Mouse (Mus musculus) right cerebral cortex, adult 18-20 months (tissue): Measurements from ENCODE around the gene Olfr70.
A peak's percentile ranks its signal among the peaks of the same experiment; 100 is the strongest.

Source experiments
- DNase-seq: peaks from one replicate; pipeline ENCODE4 v3.0.0; 2022; ENCODE audit warnings: mixed read lengths

Olfr70 gene

GRCm38 (mm10) chr4:43709869-43710268 is 9.3 kb upstream of the Olfr70 start, which contains the start of gene Olfr71:
Gene Olfr71 (minus strand): TSS chr4:43710255.
- DNase-seq = no peak

- no peak for DNase-seq
These were observed 5.4 kb upstream of the Olfr70 start for GRCm38 (mm10) chr4:43705991-43706390.

DNA sequence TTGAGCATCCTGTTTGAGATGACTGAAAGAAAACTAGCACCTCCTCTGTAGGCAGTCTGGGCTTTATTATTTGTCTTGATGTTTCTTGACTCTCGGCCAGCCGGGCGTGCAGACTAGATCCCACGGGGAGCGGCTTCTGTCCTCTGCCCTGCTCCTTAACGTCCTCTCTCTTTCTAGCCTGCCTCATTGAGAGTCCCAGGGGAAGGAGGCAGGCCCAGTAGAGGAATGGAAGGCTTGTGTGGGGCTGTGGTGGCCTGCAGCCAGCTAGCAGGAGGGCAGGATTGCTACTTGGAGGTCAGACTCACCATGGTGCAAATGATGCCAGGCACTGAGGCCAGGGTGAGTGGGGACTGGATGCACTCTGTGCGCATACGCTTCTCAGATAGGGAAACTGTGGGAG is 3.2 kb upstream of the Olfr70 start:
- no peak for DNase-seq

DNA sequence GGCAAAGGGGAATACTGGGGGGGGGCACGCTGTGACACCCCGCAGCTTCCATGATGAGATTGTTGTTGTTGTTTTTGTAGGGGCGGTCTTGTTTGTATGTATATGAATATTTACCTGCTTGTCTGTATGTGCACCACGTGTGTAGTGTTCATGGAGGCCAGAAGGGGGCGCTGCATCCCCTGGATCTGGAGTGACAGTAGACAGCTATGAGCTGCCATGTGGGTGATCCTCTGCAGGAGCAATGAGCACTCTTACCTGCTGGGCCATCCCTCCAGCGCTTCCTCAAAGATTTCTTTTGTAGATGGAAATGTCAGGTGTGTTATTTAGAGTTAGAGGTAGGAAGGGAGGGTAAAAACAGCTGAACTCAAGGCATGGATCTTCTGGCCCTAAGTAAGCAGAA is 2.8 kb upstream of the Olfr70 start:
- no peak for DNase-seq

GRCm38 (mm10) chr4:43696561-43696960 is 4.0 kb downstream of the Olfr70 start:
- DNase-seq = no peak

DNA sequence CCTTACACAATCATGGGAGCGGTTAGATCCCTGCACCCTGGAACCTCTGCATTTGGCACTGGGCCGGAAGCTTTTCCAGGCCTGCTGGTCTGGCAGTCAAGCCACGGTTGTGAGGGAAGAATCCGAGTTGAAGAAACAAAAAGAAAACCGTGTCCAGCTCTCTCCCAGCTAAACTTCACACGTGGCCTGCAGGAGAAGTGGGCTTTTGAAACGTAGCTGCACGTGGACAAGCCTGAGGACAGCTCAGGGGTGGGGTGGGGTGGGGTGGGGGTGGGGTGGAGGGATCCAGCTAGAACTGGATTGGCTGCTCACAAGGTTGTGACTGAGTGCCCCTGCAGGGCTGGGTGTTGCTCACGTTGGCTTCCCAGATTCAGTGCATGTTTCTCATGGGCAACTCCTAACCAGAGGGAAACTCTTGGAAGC is 5.3 kb downstream of the Olfr70 start:
- DNase-seq = no peak

GRCm38 (mm10) chr4:43694439-43695248 is 6.0 kb downstream of the Olfr70 start:
- DNase-seq = no peak

- DNase-seq = no peak
These were observed 6.8 kb downstream of the Olfr70 start for GRCm38 (mm10) chr4:43693806-43694241.

- DNase-seq = peak; percentile 27
These were observed 9.6 kb downstream of the Olfr70 start for GRCm38 (mm10) chr4:43691026-43691425.

GRCm38 (mm10) chr4:43690021-43690420 is 10.6 kb downstream of the Olfr70 start:
- no peak for DNase-seq

DNA sequence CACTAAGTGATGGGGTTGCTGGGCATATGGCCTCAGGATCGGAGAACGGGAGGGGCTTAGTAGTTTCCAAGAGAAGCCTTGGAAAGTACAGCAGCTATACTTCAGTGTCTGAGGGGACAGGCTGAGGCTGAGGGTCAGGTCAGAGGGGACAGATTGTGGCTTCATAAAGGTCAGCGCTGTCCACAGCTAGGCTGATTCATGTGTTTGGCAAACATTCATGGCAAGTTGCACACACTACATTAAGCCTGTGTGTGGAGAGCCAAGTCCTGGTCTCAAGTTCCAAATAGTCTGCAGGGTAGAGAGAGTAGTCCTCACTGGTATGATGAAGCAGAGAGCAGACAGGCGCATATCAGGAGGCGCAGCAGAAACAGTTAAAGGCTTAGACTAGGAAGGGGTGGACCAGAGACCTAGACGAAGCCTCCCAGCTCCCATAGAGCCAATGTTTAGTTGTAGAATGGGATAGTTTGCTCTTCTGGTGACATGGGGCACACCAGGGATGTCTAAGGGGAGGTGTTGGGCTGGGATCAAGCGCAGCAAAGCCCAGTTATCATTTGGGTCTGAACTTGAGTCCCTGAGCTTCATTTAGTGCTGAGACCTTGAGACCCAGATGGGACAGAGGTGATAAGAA is 21.1 kb downstream of the Olfr70 start:
- no peak for DNase-seq

- no peak for DNase-seq
These were observed 22.1 kb downstream of the Olfr70 start for GRCm38 (mm10) chr4:43678541-43678940.

DNA sequence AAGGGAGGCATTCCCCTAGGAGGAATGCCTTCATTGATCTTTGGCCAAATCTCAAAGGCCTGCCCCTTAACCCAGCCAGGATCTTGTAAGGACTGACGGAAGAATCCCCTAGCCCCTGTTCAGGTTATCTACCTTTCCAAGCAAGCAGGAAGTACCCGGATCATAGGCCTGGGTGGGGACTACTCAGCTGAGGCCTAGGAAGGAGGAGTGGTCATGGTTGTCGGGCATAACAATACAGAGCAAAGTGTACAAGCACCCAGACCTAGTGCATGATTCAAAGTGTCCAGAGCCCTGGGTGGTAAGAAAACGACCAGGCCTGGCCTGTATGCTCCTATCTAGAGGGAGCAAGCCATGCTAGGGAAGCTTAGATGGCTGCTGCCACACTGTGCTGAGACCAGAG is 25.0 kb downstream of the Olfr70 start:
- no peak for DNase-seq

DNA sequence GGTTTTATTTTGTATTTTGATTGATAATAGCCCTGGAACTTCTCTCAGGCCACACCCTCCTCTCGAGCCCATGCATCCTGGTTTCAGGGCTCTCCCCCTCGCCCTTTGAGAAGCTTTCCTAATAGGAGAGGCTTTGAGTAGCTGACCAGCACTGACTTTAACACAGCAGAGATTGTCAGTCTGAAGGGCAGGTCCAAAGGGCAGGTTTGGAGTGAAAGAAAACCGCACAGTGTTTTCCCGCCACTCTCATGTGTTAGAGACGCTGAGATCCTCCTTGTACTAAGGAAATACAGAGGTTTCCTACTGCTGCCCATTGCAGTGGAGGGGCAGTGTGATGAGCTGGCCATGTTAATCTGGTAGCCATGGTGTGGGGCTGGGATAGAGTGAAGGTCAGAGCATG is 25.6 kb downstream of the Olfr70 start:
- no peak for DNase-seq

DNA sequence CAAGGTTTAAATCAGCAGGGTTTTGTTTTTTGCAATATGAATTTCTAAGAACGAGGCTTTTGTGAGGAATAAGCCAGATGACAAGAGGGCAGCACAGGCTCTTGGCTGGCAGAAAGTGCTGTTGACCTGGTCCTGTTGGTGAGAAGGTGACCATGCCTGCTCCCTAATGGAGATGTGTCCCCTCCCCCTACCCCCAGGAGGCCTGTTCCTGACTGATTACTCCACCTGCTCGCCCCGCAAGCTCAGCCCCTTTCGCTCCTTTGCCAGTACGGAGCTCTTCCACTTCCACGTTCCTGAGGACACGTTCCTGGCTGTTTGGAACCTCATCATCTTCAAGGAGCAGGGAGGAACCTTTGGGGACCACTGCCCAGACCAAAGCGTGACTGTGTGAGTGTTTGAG is 26.9 kb downstream of the Olfr70 start:
- DNase-seq = no peak

DNA sequence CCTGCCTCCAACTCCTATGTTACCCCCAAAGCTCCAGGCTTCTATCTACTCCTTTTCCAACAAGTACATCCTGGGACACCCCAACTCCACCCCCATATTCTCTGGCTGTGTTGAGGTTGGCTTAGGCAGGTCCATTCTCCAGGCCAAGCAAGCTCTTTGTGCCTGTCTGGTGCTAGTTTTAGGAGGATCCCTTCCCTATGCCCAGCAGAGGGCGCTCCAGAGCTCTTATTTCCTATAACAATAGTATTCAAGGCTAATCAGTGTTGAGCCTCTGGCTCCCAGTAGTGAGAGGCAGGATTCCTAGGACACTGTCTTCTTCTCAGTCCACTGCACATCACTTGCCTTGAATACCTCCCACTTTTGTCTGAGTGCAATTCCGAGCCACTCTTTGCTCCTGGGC is 28.5 kb downstream of the Olfr70 start:
- DNase-seq = peak; percentile 84

- DNase-seq = peak; percentile 38
These were observed 31.2 kb downstream of the Olfr70 start for GRCm38 (mm10) chr4:43669428-43669794.

GRCm38 (mm10) chr4:43668782-43669427 is 31.7 kb downstream of the Olfr70 start, which contains the start of the genes Tmem8b and Fam221b:
Gene Tmem8b (plus strand): TSS chr4:43668971.
Gene Fam221b (minus strand): TSS chr4:43669145.
- DNase-seq = peak; percentile 93

- DNase-seq = no peak
These were observed 34.2 kb downstream of the Olfr70 start for GRCm38 (mm10) chr4:43666412-43666811.

DNA sequence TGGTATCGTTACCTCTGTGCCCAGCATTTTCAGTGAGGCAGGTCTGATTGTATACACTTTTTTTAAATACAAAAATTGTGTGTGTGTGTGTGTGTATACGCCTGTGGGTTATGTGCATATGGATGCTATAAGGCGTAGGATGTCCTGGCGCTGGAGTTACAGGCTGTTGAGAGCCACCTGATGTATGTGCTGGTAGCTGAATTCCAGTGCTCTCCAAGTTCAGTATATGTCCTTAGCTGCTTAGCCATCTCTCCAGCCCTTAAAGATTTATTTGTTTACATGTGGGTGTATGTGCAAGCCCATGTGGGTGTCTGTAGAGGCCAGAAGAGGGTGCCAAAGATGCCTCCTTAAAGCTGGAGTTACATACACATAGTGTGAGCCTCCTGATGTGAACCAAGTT is 43.5 kb downstream of the Olfr70 start:
- DNase-seq = no peak

DNA sequence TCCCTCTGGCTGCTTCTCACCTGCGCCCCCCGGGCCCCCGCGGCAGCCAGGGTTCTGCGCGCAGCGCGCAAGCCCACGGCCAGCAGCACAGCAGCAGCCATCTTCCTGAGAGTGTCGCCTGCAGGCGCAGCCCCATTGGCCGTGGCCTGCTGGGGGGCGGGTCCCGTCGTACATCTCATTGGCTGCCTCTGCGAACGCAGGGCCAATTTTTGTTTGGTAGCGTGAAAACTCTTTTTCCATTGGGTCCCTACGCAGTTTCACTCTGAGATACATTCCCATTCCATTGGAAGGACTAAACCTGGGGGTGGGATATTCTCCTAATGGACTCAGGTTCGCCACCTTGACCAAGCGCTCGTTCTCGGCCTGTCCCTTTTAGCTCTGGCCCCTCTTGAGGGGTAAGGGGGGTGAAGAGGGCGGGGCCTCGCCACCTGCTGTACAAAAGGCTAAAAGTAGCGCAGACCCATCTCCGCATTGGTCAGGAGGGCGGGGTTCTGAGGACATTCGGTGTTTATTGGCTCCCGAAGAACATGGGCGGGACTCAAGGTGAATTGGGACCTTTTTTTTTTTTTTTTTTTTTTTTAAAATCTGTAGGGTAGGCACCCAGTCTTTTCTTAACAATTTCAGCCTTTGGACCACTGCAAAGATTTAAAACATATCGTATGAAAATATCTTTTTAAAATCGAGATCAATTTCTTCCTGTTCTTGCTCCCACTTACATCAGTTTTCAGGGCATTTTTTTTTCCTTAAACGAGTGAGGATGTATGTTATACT is 44.1 kb downstream of the Olfr70 start, which contains the start of gene Hint2:
Gene Hint2 (minus strand): TSS at position 128 of the 771 bp plus-strand sequence.
- DNase-seq = peak; percentile 96

DNA sequence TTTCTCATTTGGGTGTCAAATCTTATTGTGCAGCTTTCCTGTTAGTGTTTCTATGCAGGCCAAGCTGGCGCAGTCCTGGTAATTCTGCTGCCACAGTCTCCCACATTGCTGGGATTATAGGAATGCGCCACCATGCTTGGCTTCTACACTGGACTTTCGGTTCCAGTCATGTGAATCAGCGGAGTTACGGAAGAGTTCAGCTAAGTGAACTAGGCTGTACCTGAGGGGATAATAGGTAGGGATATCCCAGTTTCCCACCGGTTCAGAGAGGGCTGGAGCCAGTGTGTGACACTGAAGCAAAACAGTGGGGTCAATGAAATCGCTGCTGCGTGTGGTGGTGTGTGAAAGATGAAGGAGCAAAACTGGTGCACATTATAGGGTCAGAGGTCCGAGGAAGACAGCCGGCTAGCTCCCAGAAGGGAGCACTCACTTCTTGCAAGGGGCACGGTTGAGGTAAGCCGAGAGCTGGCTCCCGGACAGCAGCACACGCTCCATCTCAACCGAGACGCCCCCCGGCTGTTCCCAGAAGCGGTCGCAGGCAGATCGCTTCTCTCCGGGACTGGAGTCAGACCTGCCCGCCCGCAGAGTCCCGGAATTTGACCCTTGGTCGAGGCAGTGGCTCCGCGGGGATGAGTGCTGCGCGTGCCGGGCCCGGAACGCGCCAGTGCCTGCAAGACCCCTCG is 44.8 kb downstream of the Olfr70 start:
- no peak for DNase-seq
